Mouse (Mus musculus): ENCODE results near the gene Mcl1.

GRCm38 (mm10) chr3:95658236-95658867, at the start of gene Mcl1:
- TF ChIP-seq CTCF (IDR thresholded peaks at IDR 0.05; ENCODE audit: borderline replicate concordance, insufficient read depth, low read depth, low read length) (no peak), POLR2A (IDR thresholded peaks at IDR 0.05; ENCODE audit: borderline replicate concordance, insufficient read depth, low read length) (peak; percentile 99)
